In genomic region chr8:65022485-65022884, GRCm38 (mm10) we compare ENCODE assay signal across 9 mouse cellular contexts. TPM values are rescaled to one million over a fixed set of nuclear protein-coding genes. Genes with fewer than 3 reads are reported as not detected.
DNase-seq lines count a peak whose midpoint lies in the region; ATAC-seq lines count a peak whose summit lies in the region.
"Had no signal": no experiment of that assay in that cellular context is flagged by ENCODE, and none has a peak within 500 bp of the region (broad histone marks: within the 10 kb centered on the region; RNA-seq: fewer than 3 reads in every experiment).

No protein-coding gene starts in this region.

- H3K9ac ChIP-seq in embryonic facial prominence, embryonic 11.5 days (replicated peaks; ENCODE audit: low read length), result no peak overlapping the region
- no peak overlapping the region for H3K9ac ChIP-seq in hindbrain, embryonic 14.5 days
- H3K9ac ChIP-seq in midbrain, embryonic 14.5 days (replicated peaks; ENCODE audit: low read length), result no peak overlapping the region

- H3K9me3 ChIP-seq in embryonic facial prominence, embryonic 11.5 days (replicated peaks; ENCODE audit: control insufficient read depth, low read length), result no peaks in the 10 kb centered on the region
- H3K9me3 ChIP-seq in hindbrain, embryonic 14.5 days (ENCODE audit: control insufficient read depth, low read length), result no peaks in the 10 kb centered on the region
- no peaks in the 10 kb centered on the region for H3K9me3 ChIP-seq in midbrain, embryonic 14.5 days (ENCODE audit: control insufficient read depth, low read length)

- no peaks in the 10 kb centered on the region for H3K36me3 ChIP-seq in embryonic facial prominence, embryonic 11.5 days (replicated peaks; ENCODE audit: control insufficient read depth, insufficient read depth, low read depth, low read length)
- no peaks in the 10 kb centered on the region for H3K36me3 ChIP-seq in hindbrain, embryonic 14.5 days (replicated peaks; ENCODE audit: control insufficient read depth, insufficient read depth)
- no peaks in the 10 kb centered on the region for H3K36me3 ChIP-seq in midbrain, embryonic 14.5 days (ENCODE audit: control insufficient read depth, insufficient read depth, low read length)

- 49% methylated on average over 8 of the region's 8 CpGs for WGBS in embryonic facial prominence, embryonic 11.5 days
- WGBS in hindbrain, embryonic 14.5 days, result 51% methylated on average over 8 of the region's 8 CpGs
- 49% methylated on average over 8 of the region's 8 CpGs for WGBS in midbrain, embryonic 14.5 days

- H3K4me2 ChIP-seq in embryonic facial prominence, embryonic 11.5 days (ENCODE audit: low read depth, low read length), result no peak overlapping the region
- no peak overlapping the region for H3K4me2 ChIP-seq in hindbrain, embryonic 14.5 days (replicated peaks)
- no peak overlapping the region for H3K4me2 ChIP-seq in midbrain, embryonic 14.5 days (ENCODE audit: low read length)

- no peak overlapping the region for H3K4me3 ChIP-seq in embryonic facial prominence, embryonic 11.5 days (ENCODE audit: low read depth, low read length)
- no peak overlapping the region for H3K4me3 ChIP-seq in hindbrain, embryonic 14.5 days (replicated peaks; ENCODE audit: low read length)
- H3K4me3 ChIP-seq in midbrain, embryonic 14.5 days (replicated peaks; ENCODE audit: low read depth, low read length), result no peak overlapping the region

- no peak overlapping the region for H3K27ac ChIP-seq in embryonic facial prominence, embryonic 11.5 days (replicated peaks; ENCODE audit: low read depth, low read length)
- H3K27ac ChIP-seq in hindbrain, embryonic 14.5 days, result no peak overlapping the region
- H3K27ac ChIP-seq in midbrain, embryonic 14.5 days (replicated peaks; ENCODE audit: low read depth, low read length), result no peak overlapping the region

- DNase-seq in cerebellum, adult 18-20 months, result peak; percentile 27 to 38
- DNase-seq in adrenal gland, adult (ENCODE audit: inconsistent age in 2 of 2, low spot score in 1 of 2), result peak; percentile 44 to 86
- peak; percentile 68 for DNase-seq in embryonic facial prominence, embryonic 11.5 days (ENCODE audit: low spot score)
- DNase-seq in hindbrain, embryonic 14.5 days (ENCODE audit: low spot score), result peak; percentile 71
- peak; percentile 24 to 72 for DNase-seq in left cerebral cortex, adult 8-10 months (ENCODE audit: low spot score in 2 of 2)
- DNase-seq in midbrain, embryonic 14.5 days, result peak; percentile 79
- peak; percentile 37 for DNase-seq in testis, postnatal 14 days (ENCODE audit: low spot score)

- H3K4me1 ChIP-seq in embryonic facial prominence, embryonic 11.5 days (ENCODE audit: control insufficient read depth, insufficient read depth, low read length), result no peaks in the 10 kb centered on the region
- no peaks in the 10 kb centered on the region for H3K4me1 ChIP-seq in hindbrain, embryonic 14.5 days (replicated peaks; ENCODE audit: control insufficient read depth, insufficient read depth, low read length)
- H3K4me1 ChIP-seq in midbrain, embryonic 14.5 days (ENCODE audit: control insufficient read depth, insufficient read depth, low read length), result no peaks in the 10 kb centered on the region

- H3K27me3 ChIP-seq in embryonic facial prominence, embryonic 11.5 days (ENCODE audit: control insufficient read depth, insufficient read depth, low read length), result no peaks in the 10 kb centered on the region
- H3K27me3 ChIP-seq in hindbrain, embryonic 14.5 days (ENCODE audit: control insufficient read depth, insufficient read depth, low read length), result no peaks in the 10 kb centered on the region
- H3K27me3 ChIP-seq in midbrain, embryonic 14.5 days (ENCODE audit: control insufficient read depth, insufficient read depth, low read length), result no peaks in the 10 kb centered on the region

- ATAC-seq in cerebellum, adult (ENCODE audit: insufficient number of reproducible peaks, low FRiP score, low TSS enrichment), result no peak
- no peak for ATAC-seq in embryonic facial prominence, embryonic 11.5 days (replicated peaks; ENCODE audit: insufficient number of reproducible peaks, low FRiP score, low TSS enrichment, low read depth)
- no peak for ATAC-seq in hindbrain, embryonic 14.5 days (ENCODE audit: low FRiP score)
- ATAC-seq in midbrain, embryonic 14.5 days (ENCODE audit: low FRiP score, low TSS enrichment), result no peak; the same call in 1 of the 2 replicates

RNA-seq across cellular contexts. Expression of gene Trim60, which starts 4.1 kb away (rescaled TPM):
- polyA plus RNA-seq in embryonic facial prominence, embryonic 11.5 days (2014; fragmentation: Nextera tagmentation; extraction: Ambion mirVana), result not detected in 2 replicates
- 0.12 TPM in 1 of 2 replicates, not detected in the other for polyA plus RNA-seq in hindbrain, embryonic 14.5 days (2014; fragmentation: Nextera tagmentation; extraction: Ambion mirVana)
- not detected for total RNA-seq in left cerebral cortex, adult 8-10 months (2022)
- not detected in 2 replicates for polyA plus RNA-seq in midbrain, embryonic 14.5 days (2014; fragmentation: Nextera tagmentation; extraction: Ambion mirVana)
- polyA plus RNA-seq: C2C12 had no signal

RNA-seq across cellular contexts. Expression of gene Trim61, which starts 4.2 kb away (rescaled TPM):
- polyA plus RNA-seq in embryonic facial prominence, embryonic 11.5 days (2014; fragmentation: Nextera tagmentation; extraction: Ambion mirVana), result not detected in 2 replicates
- 0.09 TPM in 1 of 2 replicates, not detected in the other for polyA plus RNA-seq in hindbrain, embryonic 14.5 days (2014; fragmentation: Nextera tagmentation; extraction: Ambion mirVana)
- total RNA-seq in left cerebral cortex, adult 8-10 months (2022), result not detected
- polyA plus RNA-seq in midbrain, embryonic 14.5 days (2014; fragmentation: Nextera tagmentation; extraction: Ambion mirVana), result not detected in 2 replicates
- polyA plus RNA-seq: C2C12 had no signal

RNA-seq across cellular contexts. Expression of gene Apela, which starts 14.7 kb away (rescaled TPM):
- polyA plus RNA-seq in embryonic facial prominence, embryonic 11.5 days (2014; fragmentation: Nextera tagmentation; extraction: Ambion mirVana), result 2.9 and 4.2 TPM in 2 replicates
- 1.3 and 1.5 TPM in 2 replicates for polyA plus RNA-seq in hindbrain, embryonic 14.5 days (2014; fragmentation: Nextera tagmentation; extraction: Ambion mirVana)
- not detected for total RNA-seq in left cerebral cortex, adult 8-10 months (2022)
- polyA plus RNA-seq in midbrain, embryonic 14.5 days (2014; fragmentation: Nextera tagmentation; extraction: Ambion mirVana), result 0.93 and 1.1 TPM in 2 replicates
- polyA plus RNA-seq: C2C12 had no signal

RNA-seq across cellular contexts. Expression of gene Trim75, which starts 34.9 kb away (rescaled TPM):
- polyA plus RNA-seq in embryonic facial prominence, embryonic 11.5 days (2014; fragmentation: Nextera tagmentation; extraction: Ambion mirVana), result not detected in 2 replicates
- polyA plus RNA-seq in hindbrain, embryonic 14.5 days (2014; fragmentation: Nextera tagmentation; extraction: Ambion mirVana), result not detected in 2 replicates
- total RNA-seq in left cerebral cortex, adult 8-10 months (2022), result not detected
- polyA plus RNA-seq in midbrain, embryonic 14.5 days (2014; fragmentation: Nextera tagmentation; extraction: Ambion mirVana), result 0.08 and 0.18 TPM in 2 replicates

RNA-seq across cellular contexts. Expression of gene Gm10663, which starts 52.3 kb away (rescaled TPM):
- polyA plus RNA-seq in embryonic facial prominence, embryonic 11.5 days (2014; fragmentation: Nextera tagmentation; extraction: Ambion mirVana), result not detected in 2 replicates
- polyA plus RNA-seq in hindbrain, embryonic 14.5 days (2014; fragmentation: Nextera tagmentation; extraction: Ambion mirVana), result not detected in 2 replicates
- not detected for total RNA-seq in left cerebral cortex, adult 8-10 months (2022)
- polyA plus RNA-seq in midbrain, embryonic 14.5 days (2014; fragmentation: Nextera tagmentation; extraction: Ambion mirVana), result not detected in 2 replicates
- polyA plus RNA-seq: C2C12 had no signal
